Mouse (Mus musculus): ENCODE data around the gene Hsh2d.

DNA sequence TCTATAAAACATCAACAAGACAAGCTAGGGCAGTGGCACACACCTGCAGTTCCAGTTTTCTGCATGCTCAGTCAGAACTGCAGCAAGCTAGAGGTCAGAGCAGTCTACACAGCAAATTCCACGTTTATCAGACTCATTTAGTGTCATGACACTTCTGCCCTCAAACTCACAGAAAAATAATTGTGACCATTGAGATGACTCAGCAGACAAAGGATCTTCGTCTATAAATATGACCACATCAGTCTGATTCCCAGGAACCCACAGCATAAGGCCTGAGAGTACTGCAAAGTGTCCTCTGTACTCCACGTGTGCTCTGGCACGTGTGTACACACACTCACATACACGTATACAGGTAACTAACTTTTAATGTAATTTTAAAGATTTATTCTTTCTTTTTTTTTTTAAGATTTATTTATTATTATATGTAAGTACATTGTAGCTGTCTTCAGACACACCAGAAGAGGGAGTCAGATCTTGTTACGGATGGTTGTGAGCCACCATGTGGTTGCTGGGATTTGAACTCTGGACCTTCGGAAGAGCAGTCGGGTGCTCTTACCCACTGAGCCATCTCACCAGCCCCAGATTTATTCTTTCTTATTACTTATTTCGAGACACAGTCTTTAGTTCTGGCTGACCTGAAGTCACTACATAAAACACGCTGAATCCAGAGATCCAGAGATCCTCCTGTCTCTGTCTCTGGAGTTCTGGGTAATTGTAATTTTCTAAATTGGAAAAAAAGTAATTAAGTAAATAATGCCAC, 29.5 kb downstream of the Hsh2d start:
- TF ChIP-seq CTCF (IDR thresholded peaks at IDR 0.05; ENCODE audit: low read depth, low read length) (no peak), GATA2 (IDR thresholded peaks at IDR 0.05; ENCODE audit: borderline replicate concordance, low read depth, low read length) (no peak), GATA1 (IDR thresholded peaks at IDR 0.05; ENCODE audit: borderline replicate concordance, low read length) (no peak)

All from G1E (cell line).